Mouse (Mus musculus) layer of hippocampus, adult 2 months (tissue): Measurements from ENCODE around the gene 2410004B18Rik. TPM values are rescaled to one million over a fixed set of nuclear protein-coding genes. Genes with fewer than 3 reads are reported as not detected.

Source experiments
- DNase-seq, 2 experiments: peaks; one replicate each; pipeline ENCODE4 v3.0.0; 2022; ENCODE audit warnings: low spot score in 2 of 2
- H3K27ac ChIP-seq: fragments of 200-600 bp; 2 replicates; pipeline ENCODE4 v1.8.1; 2022
- H3K4me3 ChIP-seq: fragments of 200-600 bp; 2 replicates; pipeline ENCODE4 v1.8.1; 2022; ENCODE audit warnings: mild to moderate bottlenecking
- CTCF ChIP-seq: fragments of 200-600 bp; conservative IDR thresholded peaks from 2 replicates; pipeline ENCODE4 v1.8.1; 2022; ENCODE audit warnings: antibody characterized with exemption, mild to moderate bottlenecking, moderate library complexity
- total RNA-seq, 2 experiments: library from RNA; stranded (reverse); gene quantifications; 2 replicates each; pipeline ENCODE4 v1.2.3; 2021

Gene 2410004B18Rik
- total RNA-seq, 2 experiments from 2014 or later = 36.7 to 40.6 TPM

DNA sequence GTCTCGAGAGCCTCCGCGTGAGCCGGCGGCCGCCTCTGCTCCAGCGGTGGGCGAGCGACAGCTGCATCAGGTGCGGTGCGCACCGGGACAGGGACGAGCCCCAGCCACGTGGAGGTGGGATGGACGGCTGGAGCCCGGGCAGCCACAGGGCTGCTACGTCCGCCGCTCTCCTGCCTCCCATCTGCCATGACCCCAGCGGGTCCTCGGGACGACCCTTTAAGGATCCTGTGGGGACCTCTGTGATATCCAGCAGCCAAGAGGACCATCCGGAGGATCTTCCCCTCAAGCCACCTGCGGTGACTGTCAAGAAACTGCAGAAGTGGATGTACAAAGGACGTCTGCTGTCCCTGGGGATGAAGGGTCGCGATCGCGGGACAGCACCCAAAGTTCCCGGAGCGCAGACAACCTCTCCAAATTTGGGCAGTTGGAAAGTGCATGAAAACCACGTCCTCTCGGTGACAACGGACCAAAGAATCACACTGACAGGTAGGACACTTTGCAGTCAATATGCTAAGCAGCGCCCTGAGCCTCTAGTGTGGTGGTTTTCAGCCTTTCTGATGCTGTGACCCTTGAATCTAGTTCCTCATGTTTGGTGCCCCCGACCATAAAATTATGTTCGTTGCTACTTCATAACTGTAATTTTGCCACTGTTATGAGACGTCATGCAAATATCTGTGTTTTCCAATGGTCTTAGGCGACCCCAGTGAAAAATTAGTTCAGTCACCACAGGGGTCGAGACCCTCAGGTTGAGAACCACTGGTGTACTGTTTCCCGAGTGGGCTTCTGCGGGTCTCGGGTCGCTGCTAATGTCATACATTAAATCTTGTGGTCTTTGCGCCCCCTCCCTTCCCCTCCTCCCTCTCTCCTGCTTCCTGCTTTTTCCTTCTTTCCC lies 51.1 kb downstream of the 2410004B18Rik start:
- Histone ChIP-seq H3K27ac (peak overlapping the region; percentile 69; the same call in 1 of the 2 replicates), H3K4me3 (peak overlapping the region; percentile 64)
- no peak for TF ChIP-seq CTCF
- DNase-seq = no peak

DNA sequence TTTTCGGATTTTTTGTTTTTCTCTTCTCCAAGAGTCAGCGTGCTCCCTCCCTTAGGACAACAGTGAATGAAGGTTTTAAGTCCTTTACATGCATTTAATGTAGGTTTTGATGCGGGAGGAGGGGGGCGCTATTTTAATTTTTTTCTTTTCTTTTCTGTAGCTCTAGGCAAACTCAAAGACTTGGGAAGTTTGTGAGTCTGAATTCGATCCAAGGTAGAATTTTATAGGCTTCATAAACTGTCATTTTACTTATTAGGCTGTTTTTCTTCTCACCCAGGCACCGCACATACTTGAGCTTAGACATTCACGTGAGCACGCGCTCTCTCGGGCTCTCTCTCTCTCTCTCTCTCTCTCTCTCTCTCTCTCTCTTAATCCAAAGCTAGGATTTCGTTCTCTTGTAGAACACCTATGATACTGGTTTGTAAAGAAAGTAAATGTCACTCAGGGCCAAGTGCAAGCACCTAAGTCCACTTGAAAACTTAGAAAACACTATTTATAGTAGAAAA lies 51.8 kb downstream of the 2410004B18Rik start:
- no peak overlapping the region for H3K27ac ChIP-seq
- peak overlapping the region; percentile 64; the same call in 1 of the 2 replicates for H3K4me3 ChIP-seq
- TF ChIP-seq CTCF = peak; percentile 51
- no peak for DNase-seq

DNA sequence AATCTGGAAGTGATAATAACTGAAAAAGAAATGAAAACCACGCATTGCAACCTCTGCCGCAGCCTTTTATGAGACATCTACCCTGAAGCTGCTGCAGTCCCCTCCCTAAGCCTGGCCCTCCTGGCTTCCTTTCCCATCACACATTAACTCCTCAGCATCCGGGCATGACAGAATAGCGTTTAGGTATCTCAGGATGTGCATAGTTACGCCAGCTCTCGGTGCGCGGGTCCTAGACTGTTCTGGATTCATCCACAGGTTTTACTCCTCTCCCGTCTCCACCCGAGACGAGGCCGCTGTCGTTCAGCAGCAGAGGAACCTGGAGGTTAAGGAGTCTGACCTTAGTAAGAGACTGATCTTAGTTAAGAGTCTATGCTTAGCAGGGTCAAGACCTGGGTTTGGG lies 53.3 kb downstream of the 2410004B18Rik start:
- DNase-seq = no peak
- no peak overlapping the region for H3K27ac ChIP-seq
- no peak overlapping the region for H3K4me3 ChIP-seq
- TF ChIP-seq CTCF = no peak

DNA sequence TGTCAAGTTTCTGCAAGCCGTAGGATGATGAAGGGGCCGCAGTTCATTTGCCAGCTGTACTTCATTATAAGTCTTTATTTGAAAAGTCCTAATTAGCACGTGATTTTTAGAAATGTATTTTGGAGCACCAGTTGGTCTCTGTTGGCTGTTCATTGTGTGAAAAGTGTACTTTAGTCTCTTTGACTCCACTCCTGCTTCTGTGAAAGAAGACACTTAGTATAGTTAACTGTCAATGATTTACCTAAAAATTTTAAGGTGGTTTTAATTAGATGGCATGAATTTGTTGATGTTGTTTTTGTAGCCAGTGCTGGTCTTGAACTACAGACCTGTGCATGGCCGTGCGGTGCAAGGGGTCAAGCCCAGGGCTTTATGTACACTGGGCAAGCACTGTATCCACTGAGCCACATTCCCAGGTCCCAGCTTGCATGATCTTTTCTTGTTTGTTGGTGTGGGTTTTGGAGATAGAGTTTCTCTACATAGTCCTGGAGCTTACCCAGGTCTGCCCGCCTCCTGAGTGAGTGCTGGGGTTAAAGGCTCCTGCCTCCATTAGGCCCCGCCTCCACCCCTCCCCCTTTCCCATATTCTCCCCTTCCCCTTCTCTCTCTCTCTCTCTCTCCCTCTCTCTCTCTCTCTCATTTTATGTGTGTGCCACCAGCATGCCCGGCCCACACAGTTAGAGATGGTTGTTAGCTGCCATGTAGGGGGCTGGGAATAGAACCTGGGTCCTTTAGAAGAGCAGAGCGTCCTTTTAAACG lies 54.3 kb downstream of the 2410004B18Rik start:
- Histone ChIP-seq H3K4me3 (no peak overlapping the region), H3K27ac (no peak overlapping the region)
- DNase-seq = no peak
- no peak for TF ChIP-seq CTCF

DNA sequence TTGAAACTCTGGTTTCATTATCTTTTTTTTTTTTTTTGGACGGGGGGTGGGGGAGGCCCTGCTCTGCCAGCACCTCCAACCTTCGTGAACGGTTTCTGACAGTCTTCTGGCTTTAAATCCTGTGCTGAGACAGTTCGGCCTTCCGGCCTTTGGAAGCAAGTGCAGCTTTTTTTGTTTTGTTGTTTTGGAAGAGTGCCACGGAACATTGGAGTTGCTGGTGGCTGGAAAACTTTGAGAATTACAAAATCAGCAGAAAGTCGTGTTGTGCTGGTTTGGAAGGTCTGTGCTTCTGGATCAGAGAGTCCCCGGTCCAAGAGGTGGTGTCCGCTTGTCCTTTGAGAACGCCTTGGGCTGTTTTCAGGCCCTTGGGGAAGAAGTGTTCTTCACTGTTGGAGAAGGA lies 55.0 kb downstream of the 2410004B18Rik start:
- no peak for TF ChIP-seq CTCF
- Histone ChIP-seq H3K27ac (peak overlapping the region; percentile 23; the same call in 1 of the 2 replicates), H3K4me3 (no peak overlapping the region)
- no peak for DNase-seq

DNA sequence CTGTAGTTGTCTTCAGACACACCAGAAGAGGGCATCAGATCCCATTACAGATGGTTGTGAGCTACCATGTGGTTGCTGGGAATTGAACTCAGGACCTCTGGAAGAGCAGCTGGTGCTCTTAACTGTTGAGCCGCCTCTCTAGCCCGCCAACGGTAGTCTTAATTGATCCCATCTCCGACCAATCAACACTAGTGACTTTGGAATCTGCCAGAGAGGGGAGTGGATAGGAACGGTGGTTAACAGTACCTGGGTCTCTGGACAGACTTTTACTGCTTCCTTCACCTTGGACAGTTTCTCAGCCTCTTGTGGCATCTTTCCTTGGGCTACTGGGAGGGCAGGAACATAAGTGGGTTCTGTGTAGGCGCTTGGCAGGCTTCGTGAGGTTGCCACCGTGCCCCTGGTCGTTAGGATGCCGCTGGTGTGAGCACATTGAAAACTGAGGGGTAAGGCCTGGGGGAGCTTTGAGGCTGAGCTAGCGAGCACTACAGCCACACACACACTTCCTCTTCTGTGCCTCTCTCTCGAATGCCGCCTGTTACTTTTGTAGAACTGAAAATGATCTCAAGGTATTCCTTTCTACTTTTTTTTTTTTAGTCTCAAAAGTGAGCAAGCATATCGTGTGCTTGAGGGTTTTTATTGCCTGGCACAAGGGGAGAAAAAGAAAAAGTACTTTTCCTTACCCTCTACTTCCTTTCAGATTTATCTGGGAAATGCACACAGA lies 55.8 kb downstream of the 2410004B18Rik start:
- Histone ChIP-seq H3K4me3 (no peak overlapping the region), H3K27ac (no peak overlapping the region)
- no peak for DNase-seq

More for the DNA sequence above, 55.8 kb downstream of the 2410004B18Rik start:
- no peak for TF ChIP-seq CTCF

Other genes starting within 250 kb of the 2410004B18Rik start
- 10 to 100 TPM; 51.8 to 52.9 TPM for gene Ddah1, start 179.3 kb upstream of the 2410004B18Rik start, total RNA-seq
- 10 to 100 TPM; 11.1 to 12.7 TPM for gene Bcl10, start 15.2 kb upstream of the 2410004B18Rik start, total RNA-seq
- 1 to 10 TPM; 4.7 to 4.8 TPM for gene Syde2, start 49.9 kb downstream of the 2410004B18Rik start, total RNA-seq
- under 1 TPM; 0.74 to 0.82 TPM for gene Wdr63, start 170.1 kb downstream of the 2410004B18Rik start, total RNA-seq
- gene Mcoln3, start 179.4 kb downstream of the 2410004B18Rik start, total RNA-seq = not detected
- not detected for gene Mcoln2, start 211.8 kb downstream of the 2410004B18Rik start, total RNA-seq